Mouse (Mus musculus) midbrain, embryonic 14.5 days (tissue): ENCODE measurements around the gene Stard5. TPM values are rescaled to one million over a fixed set of nuclear protein-coding genes. Genes with fewer than 3 reads are reported as not detected.

ENCODE experiments used
- ATAC-seq: fragments of 200-750 bp; cut with Nextera tagmentation; 2 replicates; pipeline ENCODE4 v1.8.0; 2017; ENCODE audit warnings: moderate number of reproducible peaks, moderate library complexity; ENCODE audit not compliant: low FRiP score, low TSS enrichment
- DNase-seq: peaks from one replicate; pipeline ENCODE4 v3.0.0-alpha.2; 2015
- H3K27ac ChIP-seq: fragments of 300-500 bp; sonication (generic); replicated peaks from 2 replicates; pipeline ENCODE4 v1.5.1; 2014; ENCODE audit warnings: mild to moderate bottlenecking, low read depth, low read length, moderate library complexity
- H3K27me3 ChIP-seq: fragments of 300-500 bp; sonication (generic); 2 replicates; pipeline ENCODE4 v1.6.1; 2014; ENCODE audit warnings: low read length, control low read depth, mixed read lengths; ENCODE audit not compliant: control insufficient read depth, insufficient read depth
- H3K36me3 ChIP-seq: fragments of 300-500 bp; sonication (generic); 2 replicates; pipeline ENCODE4 v1.6.1; 2014; ENCODE audit warnings: low read length, control low read depth; ENCODE audit not compliant: control insufficient read depth, insufficient read depth
- H3K4me1 ChIP-seq: fragments of 300-500 bp; sonication (generic); 2 replicates; pipeline ENCODE4 v1.6.1; 2014; ENCODE audit warnings: mild to moderate bottlenecking, antibody characterized with exemption, low read length, control low read depth; ENCODE audit not compliant: control insufficient read depth, insufficient read depth
- H3K4me2 ChIP-seq: fragments of 300-500 bp; sonication (generic); 2 replicates; pipeline ENCODE4 v1.6.1; 2014; ENCODE audit warnings: mild to moderate bottlenecking, low read length, moderate library complexity
- H3K4me3 ChIP-seq: fragments of 300-500 bp; sonication (generic); replicated peaks from 2 replicates; pipeline ENCODE4 v1.5.1; 2014; ENCODE audit warnings: low read depth, low read length
- H3K9ac ChIP-seq: fragments of 300-500 bp; sonication (generic); replicated peaks from 2 replicates; pipeline ENCODE4 v1.6.1; 2014; ENCODE audit warnings: mild to moderate bottlenecking, low read length, moderate library complexity
- H3K9me3 ChIP-seq: fragments of 300-500 bp; sonication (generic); 2 replicates; pipeline ENCODE4 v1.6.1; 2016; ENCODE audit warnings: low read length, control low read depth, mixed read lengths; ENCODE audit not compliant: control insufficient read depth
- WGBS: fragments of 180-500 bp; shearing (Covaris S2); extraction: QIAGEN DNeasy Blood & Tissue Kit; methylation state at CpG from one replicate; pipeline ENCODE4 v1.1.7; 2014; 5-methylcytosine and 5-hydroxymethylcytosine counted together
- polyA plus RNA-seq: library from polyadenylated mRNA; unstranded; fragments of >200 nt; fragmentation: Nextera tagmentation; extraction: Ambion mirVana; gene quantifications from 2 replicates; pipeline ENCODE4 v1.2.1, GENCODE M21; 2014

The Stard5 gene
- polyA plus RNA-seq, 1 experiment from 2014 or later: 7.4 TPM

DNA sequence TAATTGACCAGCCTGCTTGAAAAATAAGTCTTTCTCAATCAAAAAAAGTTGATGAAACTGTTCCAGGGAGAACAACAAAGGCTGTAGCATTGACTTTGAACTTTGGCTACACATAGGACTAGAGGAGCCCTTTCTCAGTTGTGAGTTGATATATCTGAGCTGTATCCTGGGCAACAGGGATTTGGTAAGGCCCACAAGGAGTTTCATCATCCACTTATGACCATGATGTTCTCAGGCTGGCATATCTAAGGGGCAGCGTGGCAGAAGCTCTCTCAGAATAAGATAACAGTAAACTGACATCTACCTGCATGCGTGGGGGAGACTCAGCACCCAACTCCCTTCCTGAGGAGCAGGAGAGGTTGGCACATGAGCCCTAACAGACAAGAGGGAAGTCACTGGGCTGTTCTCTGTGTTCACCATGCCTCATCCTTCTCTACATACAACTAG, 21.9 kb downstream of the Stard5 start:
- no peak for DNase-seq
- Histone ChIP-seq H3K9ac (no peak overlapping the region), H3K4me3 (no peak overlapping the region), H3K4me2 (no peak overlapping the region), H3K27me3 (no peaks in the 10 kb centered on the region), H3K4me1 (no peaks in the 10 kb centered on the region), H3K36me3 (no peaks in the 10 kb centered on the region), H3K27ac (no peak overlapping the region), H3K9me3 (no peaks in the 10 kb centered on the region)
- no peak for ATAC-seq
- WGBS: 86% methylated on average over 2 of the region's 2 CpGs

DNA sequence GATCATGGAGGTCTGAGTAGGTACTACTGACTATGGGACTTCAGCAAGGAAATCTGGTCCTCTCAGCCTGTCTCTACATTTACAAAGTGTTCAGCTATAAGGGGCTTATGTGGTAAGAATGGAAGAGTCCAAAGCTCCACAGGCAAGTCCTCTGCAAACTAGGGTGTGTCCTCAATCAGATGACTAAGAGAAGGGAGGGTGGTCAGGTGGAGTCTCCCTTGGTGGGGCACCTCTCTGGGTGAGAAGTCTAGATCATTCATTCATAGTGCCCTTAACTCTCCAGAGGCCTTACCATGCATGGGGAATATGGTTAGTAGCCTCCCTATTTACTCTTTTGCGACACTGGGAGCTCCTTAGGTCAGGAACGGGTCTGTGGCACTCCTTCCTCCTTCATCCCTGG, 22.4 kb downstream of the Stard5 start:
- no peaks in the 10 kb centered on the region for H3K9me3 ChIP-seq
- no peaks in the 10 kb centered on the region for H3K36me3 ChIP-seq
- H3K4me1 ChIP-seq: no peaks in the 10 kb centered on the region
- no peak overlapping the region for H3K4me3 ChIP-seq
- ATAC-seq (no peak), DNase-seq (no peak)
- H3K27me3 ChIP-seq: no peaks in the 10 kb centered on the region
- H3K27ac ChIP-seq: no peak overlapping the region
- H3K9ac ChIP-seq: no peak overlapping the region
- 94% methylated on average over 2 of the region's 2 CpGs for WGBS
- no peak overlapping the region for H3K4me2 ChIP-seq

DNA sequence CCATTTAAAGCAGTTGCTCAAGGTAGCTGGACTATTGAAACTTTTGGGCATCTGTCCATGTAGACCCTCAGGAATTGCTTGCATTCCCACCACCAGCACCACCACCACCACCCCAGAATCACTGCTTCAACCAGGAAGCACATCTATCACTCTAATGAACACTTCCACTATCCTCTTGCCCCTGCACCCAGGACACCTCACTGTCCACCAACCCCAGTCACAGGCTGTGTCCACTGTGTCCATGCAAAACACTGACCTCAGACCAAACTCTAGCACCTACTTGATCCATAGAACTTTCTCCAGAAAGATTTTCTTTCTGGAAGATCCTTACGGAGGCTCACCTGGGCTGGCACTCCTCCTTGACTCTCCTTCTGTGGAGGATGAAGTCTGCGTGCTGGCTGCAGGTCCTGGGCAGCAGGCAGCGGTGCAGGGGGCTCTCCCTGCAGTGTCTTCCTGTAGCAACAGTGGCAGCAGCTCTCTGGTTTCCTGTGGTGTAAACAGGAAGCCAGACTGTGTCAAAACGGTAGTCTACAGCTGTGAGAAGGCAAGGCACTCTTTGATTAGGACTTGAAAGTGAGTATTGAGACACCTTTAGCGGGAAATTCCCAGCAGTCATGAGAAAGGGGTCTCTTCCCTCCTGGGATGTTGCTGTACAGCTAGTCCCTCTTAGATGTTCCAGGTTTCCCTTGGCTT, 23.3 kb downstream of the Stard5 start:
- Histone ChIP-seq H3K9me3 (no peaks in the 10 kb centered on the region), H3K4me1 (no peaks in the 10 kb centered on the region), H3K4me2 (no peak overlapping the region), H3K36me3 (no peaks in the 10 kb centered on the region), H3K27ac (no peak overlapping the region), H3K9ac (no peak overlapping the region), H3K27me3 (no peaks in the 10 kb centered on the region), H3K4me3 (no peak overlapping the region)
- DNase-seq: no peak
- WGBS: 78% methylated on average over 5 of the region's 5 CpGs
- ATAC-seq: no peak

DNA sequence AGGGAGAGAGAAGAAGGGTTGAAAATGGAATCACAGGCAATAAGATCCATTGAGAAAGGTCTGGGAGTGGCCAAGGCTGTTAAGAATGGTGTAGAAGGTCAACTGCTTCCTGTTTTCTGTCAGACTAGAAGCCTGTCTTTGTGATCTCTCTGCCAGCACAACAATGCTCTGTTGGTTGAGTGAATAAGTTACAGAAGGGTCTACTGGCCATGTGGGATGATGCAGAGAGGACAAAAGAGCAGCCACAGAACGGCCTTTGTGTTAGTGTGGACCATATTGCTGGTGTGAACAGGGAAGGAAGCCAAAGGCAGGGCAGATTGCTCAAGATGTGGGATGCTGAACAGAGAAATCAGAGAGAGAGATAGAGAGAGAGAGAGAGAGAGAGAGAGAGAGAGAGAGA, 27.0 kb downstream of the Stard5 start:
- WGBS: 71% methylated on average over 1 of the region's 1 CpGs
- Histone ChIP-seq H3K9me3 (no peaks in the 10 kb centered on the region), H3K4me2 (no peak overlapping the region), H3K4me1 (no peaks in the 10 kb centered on the region), H3K27ac (no peak overlapping the region), H3K27me3 (no peaks in the 10 kb centered on the region), H3K4me3 (no peak overlapping the region), H3K36me3 (no peaks in the 10 kb centered on the region), H3K9ac (no peak overlapping the region)
- no peak for DNase-seq
- no peak for ATAC-seq

DNA sequence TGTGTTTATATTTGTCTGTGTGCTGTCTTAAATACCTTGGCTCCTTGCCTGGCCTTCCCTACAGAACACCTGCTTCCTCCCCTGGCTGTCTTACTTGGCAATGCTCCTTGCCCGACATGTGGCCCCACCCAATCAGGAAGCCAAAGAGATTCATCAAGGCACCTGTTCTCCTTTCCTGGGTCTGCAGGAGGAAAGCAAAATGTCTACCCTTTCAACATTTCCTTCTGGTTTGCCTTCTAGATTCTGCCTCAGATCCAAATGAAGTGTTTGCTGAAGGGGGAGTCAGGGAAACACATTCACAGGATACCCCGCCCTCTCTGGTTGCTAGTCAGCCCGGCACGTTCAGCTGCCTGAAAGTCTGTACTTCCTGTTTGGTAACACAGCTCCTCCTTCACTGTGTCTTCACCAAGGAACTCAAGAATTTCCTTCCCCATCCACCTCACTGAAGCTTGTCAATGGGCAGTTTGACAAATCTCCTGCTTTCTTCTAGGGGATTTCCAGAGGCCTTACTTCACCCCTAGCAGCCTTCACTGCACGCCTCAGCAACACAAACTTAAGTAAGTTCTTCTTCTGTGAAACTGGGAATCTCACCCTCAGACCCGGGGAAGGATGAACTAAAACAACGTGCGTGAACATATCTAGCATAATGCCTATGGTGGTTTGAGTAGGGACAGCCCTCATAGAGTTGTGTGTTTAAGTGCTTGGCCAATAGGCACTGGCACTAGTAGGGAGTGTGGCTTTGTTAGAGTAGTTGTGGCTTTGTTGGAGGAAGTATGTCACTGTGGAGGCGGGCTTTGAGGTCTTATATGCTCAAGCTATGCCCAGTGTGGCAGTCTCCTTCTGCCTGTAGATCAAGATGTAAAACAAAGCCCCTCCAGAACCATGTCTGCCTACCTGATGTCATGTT, 27.7 kb downstream of the Stard5 start:
- Histone ChIP-seq H3K9ac (no peak overlapping the region), H3K4me1 (no peaks in the 10 kb centered on the region), H3K27me3 (no peaks in the 10 kb centered on the region), H3K4me2 (no peak overlapping the region), H3K9me3 (no peaks in the 10 kb centered on the region), H3K27ac (no peak overlapping the region), H3K4me3 (no peak overlapping the region), H3K36me3 (no peaks in the 10 kb centered on the region)
- ATAC-seq (no peak), DNase-seq (no peak)
- 91% methylated on average over 9 of the region's 9 CpGs for WGBS

DNA sequence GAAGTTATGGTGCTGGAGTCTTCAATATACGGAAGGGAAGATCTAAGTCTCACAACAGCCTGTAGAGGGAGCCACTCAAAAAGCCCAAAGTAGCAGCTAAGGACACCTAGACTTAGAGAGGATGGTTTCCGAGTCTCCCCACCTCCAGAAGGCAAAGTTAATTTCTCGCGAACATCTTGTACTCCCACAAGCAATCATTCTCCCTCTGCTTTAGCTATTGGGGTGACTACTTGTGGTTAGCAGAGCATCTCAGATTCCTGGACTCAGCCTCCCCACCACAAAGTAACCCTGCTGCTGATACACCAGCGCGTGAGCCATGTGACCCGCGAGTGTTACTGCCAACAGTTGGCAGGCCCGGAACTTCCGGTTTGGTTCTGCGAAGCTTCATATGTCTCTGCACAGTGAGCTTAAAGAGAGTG, 28.5 kb downstream of the Stard5 start:
- Histone ChIP-seq H3K36me3 (no peaks in the 10 kb centered on the region), H3K27me3 (no peaks in the 10 kb centered on the region), H3K9me3 (no peaks in the 10 kb centered on the region), H3K4me1 (no peaks in the 10 kb centered on the region), H3K4me3 (no peak overlapping the region), H3K27ac (no peak overlapping the region), H3K4me2 (no peak overlapping the region), H3K9ac (no peak overlapping the region)
- DNase-seq (no peak), ATAC-seq (no peak)
- 94% methylated on average over 11 of the region's 11 CpGs for WGBS

DNA sequence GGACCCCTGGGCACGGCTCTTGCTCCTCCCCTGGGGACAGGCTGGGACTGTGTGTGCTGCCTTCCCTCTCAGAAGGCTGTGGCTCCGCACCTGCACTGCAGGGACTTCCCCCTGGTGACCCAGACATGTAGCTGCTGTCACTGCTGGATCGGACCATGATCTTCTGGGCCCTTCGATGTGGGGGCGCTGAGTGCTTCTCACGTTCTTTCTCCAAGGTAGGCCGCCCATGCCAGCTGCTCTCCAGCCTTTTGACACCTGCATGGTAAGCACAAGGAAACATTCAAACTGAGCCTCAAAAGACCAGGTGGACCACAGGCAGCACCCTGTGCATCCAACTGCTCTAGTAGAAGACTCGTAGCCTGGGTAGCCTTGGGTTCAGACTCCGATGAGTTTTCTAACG, 29.3 kb downstream of the Stard5 start:
- Histone ChIP-seq H3K36me3 (no peaks in the 10 kb centered on the region), H3K27me3 (no peaks in the 10 kb centered on the region), H3K9ac (no peak overlapping the region), H3K27ac (no peak overlapping the region), H3K4me2 (no peak overlapping the region), H3K9me3 (no peaks in the 10 kb centered on the region), H3K4me3 (no peak overlapping the region), H3K4me1 (no peaks in the 10 kb centered on the region)
- no peak for DNase-seq
- no peak for ATAC-seq
- 92% methylated on average over 10 of the region's 10 CpGs for WGBS

DNA sequence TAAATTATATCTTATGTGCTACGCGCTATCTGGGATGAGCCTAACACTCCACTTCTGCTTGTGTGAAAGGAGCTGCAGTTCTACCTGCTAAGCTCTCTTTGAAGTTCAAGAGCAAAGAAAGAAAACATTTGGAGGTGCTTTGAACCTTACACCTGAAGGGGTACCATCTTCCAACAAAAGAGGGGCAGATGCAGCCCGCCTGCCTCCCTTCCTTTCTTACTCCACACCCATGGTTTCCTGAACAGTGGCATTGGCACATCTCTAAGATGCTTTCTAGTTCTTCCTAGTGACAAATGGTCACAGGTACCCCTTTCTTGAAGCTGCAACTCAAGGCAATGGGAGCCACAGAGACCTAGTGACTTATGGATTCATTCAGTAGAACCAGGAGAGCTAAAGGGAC, 30.0 kb downstream of the Stard5 start:
- H3K4me2 ChIP-seq: no peak overlapping the region
- no peaks in the 10 kb centered on the region for H3K4me1 ChIP-seq
- no peak for ATAC-seq
- WGBS: 94% methylated on average over 3 of the region's 3 CpGs
- H3K27ac ChIP-seq: no peak overlapping the region
- no peaks in the 10 kb centered on the region for H3K27me3 ChIP-seq
- H3K9ac ChIP-seq: no peak overlapping the region
- H3K4me3 ChIP-seq: no peak overlapping the region
- DNase-seq: no peak
- H3K9me3 ChIP-seq: no peaks in the 10 kb centered on the region
- no peaks in the 10 kb centered on the region for H3K36me3 ChIP-seq
